Mouse (Mus musculus) neural tube, embryonic 14.5 days (tissue): ENCODE results near the gene Khdc4. TPM values are rescaled to one million over a fixed set of nuclear protein-coding genes. Genes with fewer than 3 reads are reported as not detected.

ENCODE experiments used
- ATAC-seq: fragments of 200-750 bp; cut with Nextera tagmentation; 2 replicates; pipeline ENCODE4 v1.8.0; 2017; ENCODE audit warnings: low read depth, mild to moderate bottlenecking, moderate TSS enrichment, moderate library complexity
- H3K27ac ChIP-seq: fragments of 300-500 bp; sonication (generic); 2 replicates; pipeline ENCODE4 v1.5.1; 2014; ENCODE audit warnings: low read depth, mild to moderate bottlenecking, control low read depth, low read length, moderate library complexity, mixed read lengths
- H3K27me3 ChIP-seq: fragments of 300-500 bp; sonication (generic); 2 replicates; pipeline ENCODE4 v1.6.1; 2014; ENCODE audit warnings: low read length; ENCODE audit not compliant: control insufficient read depth, insufficient read depth
- H3K36me3 ChIP-seq: fragments of 300-500 bp; sonication (generic); 2 replicates; pipeline ENCODE4 v1.6.1; 2014; ENCODE audit warnings: low read length, mixed read lengths; ENCODE audit not compliant: control insufficient read depth, insufficient read depth
- H3K4me1 ChIP-seq: fragments of 300-500 bp; sonication (generic); 2 replicates; pipeline ENCODE4 v1.6.1; 2014; ENCODE audit warnings: low read length; ENCODE audit not compliant: control insufficient read depth, insufficient read depth
- H3K4me2 ChIP-seq: fragments of 300-500 bp; sonication (generic); 2 replicates; pipeline ENCODE4 v1.6.1; 2014; ENCODE audit warnings: mild to moderate bottlenecking, low read depth, low read length, control low read depth
- H3K4me3 ChIP-seq: fragments of 300-500 bp; sonication (generic); 2 replicates; pipeline ENCODE4 v1.5.1; 2014; ENCODE audit warnings: low read depth, low read length, control low read depth, mixed read lengths
- H3K9ac ChIP-seq: fragments of 300-500 bp; sonication (generic); replicated peaks from 2 replicates; pipeline ENCODE4 v1.6.1; 2014; ENCODE audit warnings: low read depth, mild to moderate bottlenecking, control low read depth, low read length, mixed read lengths
- H3K9me3 ChIP-seq: fragments of 300-500 bp; sonication (generic); 2 replicates; pipeline ENCODE4 v1.6.1; 2016; ENCODE audit warnings: low read length; ENCODE audit not compliant: control insufficient read depth
- WGBS: fragments of 180-500 bp; shearing (Covaris S2); extraction: QIAGEN DNeasy Blood & Tissue Kit; methylation state at CpG from one replicate; pipeline ENCODE4 v1.1.7; 2014; 5-methylcytosine and 5-hydroxymethylcytosine counted together
- polyA plus RNA-seq: library from polyadenylated mRNA; unstranded; fragments of >200 nt; fragmentation: Nextera tagmentation; extraction: Ambion mirVana; gene quantifications from 2 replicates; pipeline ENCODE4 v1.2.1, GENCODE M21; 2014

Khdc4 gene
- polyA plus RNA-seq, 1 experiment from 2014 or later = 86.4 TPM

DNA sequence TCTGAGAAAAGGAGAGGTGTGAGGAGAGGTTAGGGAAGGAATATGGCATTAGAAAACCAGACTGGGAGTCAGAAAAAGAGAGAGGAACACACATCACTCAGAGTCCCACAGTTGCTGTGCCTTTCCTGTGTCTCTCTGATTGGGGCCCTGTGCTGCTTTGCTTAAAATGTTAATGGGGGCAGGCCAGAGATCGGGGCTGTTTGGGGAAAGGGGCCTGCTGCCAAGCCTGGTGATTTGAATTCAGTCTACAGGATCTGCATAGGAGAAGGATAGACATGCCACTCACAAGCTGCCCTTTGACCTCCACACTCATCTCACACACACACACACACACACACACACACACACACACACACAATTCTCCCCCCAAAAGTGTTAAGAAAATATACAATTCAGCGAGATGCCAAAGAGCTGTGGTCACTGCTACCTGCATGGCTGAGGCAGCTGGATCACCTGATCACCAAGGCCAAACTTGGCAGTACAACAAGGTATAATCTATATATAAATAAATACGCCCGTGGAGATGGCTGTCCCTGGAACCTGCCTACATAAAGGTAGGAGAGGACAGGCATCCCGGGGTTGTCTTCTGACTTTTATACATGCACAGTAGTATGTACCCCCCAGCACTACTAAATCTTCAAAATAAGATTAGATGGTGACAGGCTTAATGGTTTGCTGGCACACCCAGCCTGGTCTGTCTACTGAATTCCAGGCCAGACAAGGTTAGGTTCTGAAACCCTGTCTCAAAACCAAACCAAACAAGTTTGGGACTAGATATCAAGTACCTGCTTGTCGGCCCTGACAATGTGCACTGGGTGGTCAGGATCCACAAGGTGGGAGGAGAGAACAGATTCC, 31.9 kb upstream of the Khdc4 start:
- Histone ChIP-seq H3K36me3 (no peaks in the 10 kb centered on the region), H3K9ac (no peak overlapping the region), H3K4me2 (no peak overlapping the region), H3K27ac (no peak overlapping the region), H3K27me3 (no peaks in the 10 kb centered on the region), H3K4me3 (no peak overlapping the region), H3K4me1 (0 out of 2 replicates have a peak, but pooled peaks cover under 1% of the 10 kb centered on the region), H3K9me3 (no peaks in the 10 kb centered on the region)
- 82% methylated on average over 6 of the region's 6 CpGs for WGBS
- no peak for ATAC-seq

DNA sequence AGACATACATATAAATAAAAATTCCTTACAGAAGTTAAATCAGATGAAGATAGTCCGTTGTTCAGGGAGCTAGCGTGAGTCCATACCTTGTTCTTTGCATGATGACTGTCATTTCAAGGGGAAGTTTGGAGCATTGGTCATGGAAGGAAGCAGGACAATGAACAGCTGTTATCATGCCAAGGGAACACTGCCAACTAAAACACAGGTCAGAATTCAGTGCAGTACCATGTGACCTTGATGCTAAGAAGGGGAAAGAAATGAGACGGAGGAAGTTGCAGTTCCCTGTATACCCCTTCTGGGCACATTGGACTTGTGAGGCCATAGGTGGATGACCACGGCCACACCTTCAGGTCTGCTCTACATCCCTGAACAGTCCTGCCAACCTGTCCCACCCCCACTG, 31.0 kb upstream of the Khdc4 start:
- Histone ChIP-seq H3K36me3 (no peaks in the 10 kb centered on the region), H3K4me1 (no peaks in the 10 kb centered on the region), H3K4me2 (no peak overlapping the region), H3K4me3 (no peak overlapping the region), H3K27me3 (no peaks in the 10 kb centered on the region), H3K27ac (no peak overlapping the region), H3K9me3 (no peaks in the 10 kb centered on the region), H3K9ac (no peak overlapping the region)
- 85% methylated on average over 4 of the region's 4 CpGs for WGBS
- no peak for ATAC-seq

DNA sequence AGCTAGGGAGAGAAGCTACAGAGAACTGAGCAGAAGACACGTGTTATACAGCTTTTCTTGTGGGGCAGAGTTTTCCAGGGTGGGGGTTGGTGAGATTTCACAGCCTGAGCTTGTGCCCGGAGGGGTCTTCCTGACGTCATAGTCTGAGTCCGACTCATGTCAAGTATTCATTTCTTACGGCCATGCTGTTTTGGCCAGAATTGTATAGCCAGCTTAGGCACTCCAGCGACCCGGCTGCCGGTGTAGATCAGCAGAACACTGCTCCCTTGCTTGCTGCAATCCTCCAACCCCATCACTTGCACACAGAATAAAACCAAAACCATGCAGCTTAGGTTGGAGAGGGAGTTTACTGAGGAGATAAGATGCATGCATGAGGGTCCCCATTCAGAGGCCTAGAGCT, 30.0 kb upstream of the Khdc4 start:
- H3K4me2 ChIP-seq = no peak overlapping the region
- no peak overlapping the region for H3K9ac ChIP-seq
- no peak overlapping the region for H3K4me3 ChIP-seq
- no peak overlapping the region for H3K27ac ChIP-seq
- H3K9me3 ChIP-seq = no peaks in the 10 kb centered on the region
- H3K36me3 ChIP-seq = no peaks in the 10 kb centered on the region
- WGBS = 86% methylated on average over 8 of the region's 8 CpGs
- no peaks in the 10 kb centered on the region for H3K4me1 ChIP-seq
- H3K27me3 ChIP-seq = no peaks in the 10 kb centered on the region
- ATAC-seq = no peak

DNA sequence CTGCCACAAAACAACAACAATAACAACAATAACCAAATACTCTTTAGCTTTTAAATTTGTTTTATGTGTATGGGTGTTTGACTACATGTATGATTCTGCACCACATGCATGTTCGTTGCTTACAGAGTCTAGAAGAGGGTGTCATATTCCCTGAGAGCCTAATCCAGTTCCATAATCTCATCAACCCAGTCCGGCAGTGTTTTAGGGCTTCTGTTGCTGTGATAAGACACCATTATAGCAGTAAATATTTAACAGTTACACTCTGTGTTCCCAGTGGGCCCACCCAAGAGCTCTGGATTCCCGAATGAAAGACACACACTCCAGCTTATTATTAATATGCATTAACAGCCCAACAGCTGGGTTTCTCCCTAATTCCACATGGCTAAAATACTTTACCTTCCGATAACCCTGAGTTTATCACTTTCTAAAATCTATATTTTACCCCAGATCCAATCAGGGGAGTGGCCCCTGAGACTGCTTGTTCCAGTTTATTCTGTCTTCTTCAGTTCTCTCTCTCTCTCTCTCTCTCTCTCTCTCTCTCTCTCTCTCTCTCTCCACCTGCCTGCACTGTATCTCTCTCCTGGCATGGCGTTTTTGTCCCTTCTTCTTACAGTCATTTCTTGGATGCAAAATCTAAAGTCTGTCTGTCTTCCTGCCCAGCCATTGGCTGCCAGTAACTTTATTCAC, 27.0 kb upstream of the Khdc4 start:
- no peaks in the 10 kb centered on the region for H3K4me1 ChIP-seq
- no peak overlapping the region for H3K27ac ChIP-seq
- 75% methylated on average over 5 of the region's 5 CpGs for WGBS
- no peak overlapping the region for H3K9ac ChIP-seq
- no peak overlapping the region for H3K4me3 ChIP-seq
- no peak for ATAC-seq
- no peaks in the 10 kb centered on the region for H3K36me3 ChIP-seq
- no peaks in the 10 kb centered on the region for H3K27me3 ChIP-seq
- no peak overlapping the region for H3K4me2 ChIP-seq
- no peaks in the 10 kb centered on the region for H3K9me3 ChIP-seq

DNA sequence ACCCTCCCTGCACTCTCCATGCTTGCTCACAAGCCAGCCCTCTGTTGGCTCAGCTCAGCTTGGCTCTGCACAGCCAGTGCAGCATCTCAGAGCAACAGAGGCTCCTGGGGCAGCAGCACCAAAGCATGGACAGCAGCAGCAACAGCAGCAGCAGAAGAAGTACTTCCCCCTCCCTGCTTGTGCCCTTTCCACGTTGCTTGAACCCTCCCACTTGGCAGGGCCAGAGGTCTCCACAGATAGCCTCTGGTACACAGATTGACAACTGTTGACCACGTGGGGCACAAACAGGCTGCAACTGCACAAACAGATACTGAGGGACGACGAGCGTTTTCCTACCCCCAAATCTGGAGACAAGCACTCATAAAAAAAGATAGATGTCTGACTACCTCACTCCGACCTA, 25.8 kb upstream of the Khdc4 start:
- Histone ChIP-seq H3K27me3 (no peaks in the 10 kb centered on the region), H3K27ac (no peak overlapping the region), H3K4me2 (no peak overlapping the region), H3K36me3 (no peaks in the 10 kb centered on the region), H3K4me1 (no peaks in the 10 kb centered on the region), H3K4me3 (no peak overlapping the region), H3K9me3 (no peaks in the 10 kb centered on the region), H3K9ac (no peak overlapping the region)
- no peak for ATAC-seq
- WGBS = 51% methylated on average over 6 of the region's 6 CpGs

DNA sequence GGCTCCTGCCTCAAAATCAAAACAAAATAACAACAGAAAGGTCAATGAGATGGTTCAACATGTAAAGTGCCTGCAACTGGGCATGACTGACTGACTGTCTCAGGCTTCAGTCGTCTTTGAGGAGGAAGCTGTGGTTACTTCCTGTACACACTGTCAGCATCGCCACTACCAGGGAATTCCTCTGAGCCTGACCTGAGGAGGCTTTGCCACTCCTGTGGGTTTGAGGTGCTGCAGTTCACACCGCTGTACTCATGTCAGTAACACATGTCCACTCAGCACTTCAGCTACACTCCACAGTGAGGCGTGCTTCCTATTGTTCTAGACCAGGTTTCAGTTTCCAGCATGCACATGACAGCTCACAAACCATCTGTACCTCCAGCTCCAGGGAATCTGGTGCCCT, 21.5 kb upstream of the Khdc4 start:
- no peak for ATAC-seq
- no peak overlapping the region for H3K27ac ChIP-seq

DNA sequence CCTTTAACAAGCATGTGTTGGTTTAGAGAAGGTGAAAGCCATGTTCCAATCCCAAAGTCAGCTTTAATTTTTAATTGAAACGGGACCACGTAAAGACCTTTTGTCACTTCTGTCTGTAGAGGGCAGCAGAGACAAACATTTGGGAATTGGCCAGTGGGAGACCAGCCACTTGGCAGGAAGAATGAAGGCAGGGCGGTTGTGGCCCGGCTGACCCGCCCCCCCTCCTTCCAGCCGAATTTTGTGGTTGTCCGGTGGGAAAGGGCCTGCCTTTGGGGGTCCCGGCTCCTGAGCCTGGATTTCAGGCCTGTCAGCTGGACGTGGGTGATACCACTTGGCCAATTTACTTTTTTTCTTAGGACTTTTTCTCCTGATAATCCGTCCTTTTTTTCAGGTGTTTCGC, 8.2 kb upstream of the Khdc4 start:
- 14% methylated on average over 11 of the region's 11 CpGs for WGBS
- H3K27ac ChIP-seq = no peak overlapping the region

More for the DNA sequence above, 21.5 kb upstream of the Khdc4 start:
- Histone ChIP-seq H3K9me3 (no peaks in the 10 kb centered on the region), H3K4me2 (no peak overlapping the region), H3K36me3 (no peaks in the 10 kb centered on the region), H3K9ac (no peak overlapping the region), H3K4me1 (no peaks in the 10 kb centered on the region), H3K27me3 (no peaks in the 10 kb centered on the region), H3K4me3 (no peak overlapping the region)
- WGBS = 83% methylated on average over 4 of the region's 4 CpGs

DNA sequence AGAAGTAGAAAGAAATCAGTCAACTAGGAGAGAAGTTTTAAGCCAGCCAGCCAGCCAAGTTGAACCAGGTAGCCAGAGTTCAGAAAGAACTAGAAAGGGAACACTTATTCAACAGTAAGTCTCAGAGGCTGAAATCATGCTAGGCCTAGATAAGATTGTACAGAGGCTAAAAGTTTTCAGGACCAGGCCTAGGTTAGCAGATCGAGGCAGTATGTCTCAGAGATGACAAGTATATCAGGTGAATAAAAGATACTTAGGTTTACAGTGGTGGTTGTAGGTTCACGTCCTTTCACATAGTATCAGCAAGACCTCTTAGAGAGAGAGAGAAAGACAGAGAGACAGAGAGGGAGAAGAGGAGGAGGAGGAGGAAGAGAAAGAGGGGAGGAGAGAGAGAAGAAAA, 1.8 kb upstream of the Khdc4 start:
- Histone ChIP-seq H3K4me2 (no peak overlapping the region), H3K36me3 (0 out of 2 replicates have a peak, but pooled peaks cover 6% of the 10 kb centered on the region), H3K4me3 (no peak overlapping the region), H3K9me3 (no peaks in the 10 kb centered on the region), H3K9ac (no peak overlapping the region), H3K27me3 (no peaks in the 10 kb centered on the region), H3K4me1 (peaks cover 17% of the 10 kb centered on the region; the same call in 1 of the 2 replicates), H3K27ac (no peak overlapping the region)
- no peak for ATAC-seq
- 94% methylated on average over 2 of the region's 2 CpGs for WGBS

More for the DNA sequence above, 8.2 kb upstream of the Khdc4 start:
- Histone ChIP-seq H3K4me2 (peak overlapping the region; percentile 57), H3K36me3 (no peaks in the 10 kb centered on the region), H3K9me3 (no peaks in the 10 kb centered on the region), H3K4me1 (no peaks in the 10 kb centered on the region), H3K4me3 (peak overlapping the region; percentile 13; the same call in 1 of the 2 replicates), H3K27me3 (no peaks in the 10 kb centered on the region), H3K9ac (peak overlapping the region; percentile 46; the same call in 1 of the 2 replicates)
- ATAC-seq = peak; percentile 46; the same call in 1 of the 2 replicates
